Mouse (Mus musculus): Measurements from ENCODE around the gene Arid3a.

- TF ChIP-seq POLR2A (IDR thresholded peaks at IDR 0.05; ENCODE audit: control insufficient read depth, low read depth, low read length) (no peak), CTCF (IDR thresholded peaks at IDR 0.05; ENCODE audit: control insufficient read depth, insufficient read depth, insufficient replicate concordance, low read depth, low read length) (no peak)
Observed at GRCm38 (mm10) chr10:79950661-79951060, 23.8 kb downstream of the Arid3a start.
